Mouse (Mus musculus): ENCODE data around the gene Ippk. TPM values are rescaled to one million over a fixed set of nuclear protein-coding genes. Genes with fewer than 3 reads are reported as not detected.

Ippk gene
- polyA plus RNA-seq, 1 experiment from 2014 or later = 10.1 TPM

DNA sequence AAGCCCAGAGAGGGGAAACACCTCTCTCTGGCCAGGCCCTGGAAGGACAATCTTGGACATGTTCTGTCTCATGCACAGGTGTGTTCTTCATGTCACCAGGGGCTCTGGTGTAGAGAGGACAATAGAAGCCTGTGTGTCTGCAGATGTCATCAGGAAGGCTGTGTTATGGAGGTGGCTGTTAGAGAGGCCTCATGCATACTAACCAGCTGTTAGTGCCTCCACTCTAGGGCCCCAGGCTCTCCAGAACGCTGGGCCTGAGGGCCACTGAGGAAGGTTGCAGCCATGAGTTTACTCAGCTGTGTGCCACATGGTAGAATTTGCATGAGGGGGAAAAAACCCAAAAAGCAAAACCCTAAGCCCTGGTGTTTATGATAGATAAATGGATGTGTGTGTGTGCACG, 46.5 kb downstream of the Ippk start:
- Histone ChIP-seq H3K9me3 (replicated peaks) (no peaks in the 10 kb centered on the region), H3K4me2 (no peak overlapping the region), H3K36me3 (peaks cover 31% of the 10 kb centered on the region), H3K27ac (no peak overlapping the region), H3K4me1 (replicated peaks) (peaks cover 35% of the 10 kb centered on the region), H3K27me3 (no peaks in the 10 kb centered on the region), H3K9ac (no peak overlapping the region), H3K4me3 (replicated peaks) (no peak overlapping the region)
- 62% methylated on average over 2 of the region's 2 CpGs for WGBS (ENCODE audit: insufficient replicate concordance)
- ATAC-seq (ENCODE audit: low read depth) (no peak), DNase-seq (no peak)

DNA sequence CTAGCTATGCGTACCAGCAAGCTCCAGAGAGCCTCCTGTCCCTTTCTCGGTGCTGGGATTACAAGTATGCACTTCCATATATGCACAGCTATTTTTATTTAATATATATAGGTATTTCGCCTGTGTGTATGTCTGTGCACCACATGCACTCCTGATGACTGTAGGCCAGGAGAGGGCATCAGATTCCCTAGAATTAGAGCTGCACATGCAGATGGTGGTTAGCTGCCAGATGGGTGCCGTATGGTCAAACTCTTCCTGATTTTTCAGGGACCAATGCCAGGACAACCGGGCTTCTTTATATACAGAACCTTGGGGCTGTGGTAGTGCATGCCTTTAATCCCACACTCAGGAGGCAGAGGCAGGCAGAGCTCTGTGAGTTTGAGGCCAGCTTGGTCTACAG, 48.0 kb downstream of the Ippk start:
- no peaks in the 10 kb centered on the region for H3K27me3 ChIP-seq
- no peak overlapping the region for H3K27ac ChIP-seq
- no peak overlapping the region for H3K4me2 ChIP-seq
- no peaks in the 10 kb centered on the region for H3K9me3 ChIP-seq (replicated peaks)
- peaks cover 35% of the 10 kb centered on the region for H3K4me1 ChIP-seq (replicated peaks)
- no peak overlapping the region for H3K4me3 ChIP-seq (replicated peaks)
- WGBS (ENCODE audit: insufficient replicate concordance) = 74% methylated on average over 5 of the region's 5 CpGs
- H3K9ac ChIP-seq = no peak overlapping the region
- DNase-seq (no peak), ATAC-seq (ENCODE audit: low read depth) (no peak)
- H3K36me3 ChIP-seq = peaks cover 21% of the 10 kb centered on the region

DNA sequence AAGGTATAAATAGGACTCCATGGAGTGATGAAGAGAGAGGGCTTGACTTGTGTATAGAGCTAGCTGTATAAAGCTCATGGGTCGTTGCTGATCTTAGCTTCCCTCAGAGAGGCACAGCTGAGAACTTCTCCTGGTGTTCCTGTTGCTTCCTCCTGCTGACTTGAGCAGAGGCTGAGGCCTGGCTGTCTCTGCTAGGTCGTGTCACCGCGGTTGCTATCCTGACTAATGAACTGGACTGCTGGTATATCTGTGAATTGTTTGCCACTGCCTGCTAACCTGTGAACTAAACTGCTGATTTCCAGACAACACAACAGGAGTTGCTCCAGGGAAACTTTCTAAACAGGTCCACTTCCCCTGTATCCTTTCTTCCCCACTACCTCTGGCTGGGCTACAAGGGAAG, 49.3 kb downstream of the Ippk start:
- DNase-seq = no peak
- ATAC-seq (ENCODE audit: low read depth) = no peak
- Histone ChIP-seq H3K4me1 (replicated peaks) (peaks cover 34% of the 10 kb centered on the region), H3K9me3 (replicated peaks) (no peaks in the 10 kb centered on the region), H3K9ac (no peak overlapping the region), H3K27ac (no peak overlapping the region), H3K4me3 (replicated peaks) (no peak overlapping the region), H3K27me3 (no peaks in the 10 kb centered on the region), H3K36me3 (peaks cover 7% of the 10 kb centered on the region), H3K4me2 (no peak overlapping the region)
- WGBS (ENCODE audit: insufficient replicate concordance) = 64% methylated on average over 4 of the region's 4 CpGs

DNA sequence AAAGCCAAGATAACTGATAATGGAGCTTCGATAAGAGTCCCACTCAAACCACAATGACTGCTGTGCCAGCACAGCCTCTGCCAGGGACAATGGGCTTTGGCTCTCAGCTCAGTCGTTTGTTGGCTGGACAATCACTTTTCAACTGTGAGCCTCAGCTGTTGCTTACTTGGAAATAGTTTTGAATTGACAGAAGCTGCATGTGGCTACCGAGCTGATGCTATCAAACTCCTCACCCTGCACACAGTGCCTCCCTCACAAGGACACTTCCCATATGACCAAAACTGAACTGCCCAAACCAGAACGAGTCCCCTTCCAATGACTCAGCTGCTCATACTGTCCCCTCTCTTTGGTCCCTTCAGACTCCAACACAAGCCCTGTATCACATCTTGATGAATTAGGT, 49.8 kb downstream of the Ippk start:
- no peak for DNase-seq

DNA sequence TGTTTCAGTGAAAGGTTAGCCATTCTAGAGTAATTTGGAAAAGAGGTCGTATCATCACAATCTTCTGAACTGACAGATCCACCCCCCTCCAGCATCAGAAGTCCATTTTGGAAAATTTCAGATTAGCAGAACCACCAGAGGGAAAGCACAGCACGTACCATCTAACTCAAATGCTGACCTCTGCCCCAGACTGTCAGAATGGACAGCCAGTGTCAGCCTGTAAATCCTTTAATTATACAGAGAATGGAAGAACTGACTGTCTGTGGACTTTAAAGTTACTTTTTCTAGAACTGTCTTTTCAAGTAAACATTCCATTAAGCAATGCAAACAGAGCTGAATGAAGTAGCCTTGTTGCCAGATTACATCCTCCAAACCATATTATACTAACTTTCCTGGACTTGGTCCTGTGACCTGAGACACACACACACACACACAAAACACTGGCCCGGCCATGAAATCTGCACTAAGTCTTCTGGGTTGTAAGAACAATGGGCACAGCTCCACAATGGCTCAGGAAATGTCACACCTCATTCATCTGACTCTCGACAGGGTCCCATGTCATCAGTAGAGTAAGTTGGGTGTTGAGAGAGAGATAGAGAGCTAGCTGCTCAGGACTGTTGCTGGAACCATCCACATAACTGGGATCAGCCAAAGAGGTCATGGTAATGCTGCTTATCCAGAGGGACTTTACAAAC, 51.1 kb downstream of the Ippk start:
- H3K27me3 ChIP-seq = no peaks in the 10 kb centered on the region
- H3K4me3 ChIP-seq (replicated peaks) = no peak overlapping the region
- no peaks in the 10 kb centered on the region for H3K36me3 ChIP-seq
- DNase-seq = no peak
- H3K4me1 ChIP-seq (replicated peaks) = peaks cover 16% of the 10 kb centered on the region; the same call in 1 of the 2 replicates
- WGBS (ENCODE audit: insufficient replicate concordance) = 56% methylated on average over 4 of the region's 4 CpGs
- no peak overlapping the region for H3K27ac ChIP-seq
- no peak for ATAC-seq (ENCODE audit: low read depth)
- no peak overlapping the region for H3K9ac ChIP-seq
- no peak overlapping the region for H3K4me2 ChIP-seq
- no peaks in the 10 kb centered on the region for H3K9me3 ChIP-seq (replicated peaks)

More for the DNA sequence above, 49.8 kb downstream of the Ippk start:
- ATAC-seq (ENCODE audit: low read depth) = no peak
- no peaks in the 10 kb centered on the region for H3K27me3 ChIP-seq
- H3K4me1 ChIP-seq (replicated peaks) = peaks cover 29% of the 10 kb centered on the region
- H3K9me3 ChIP-seq (replicated peaks) = no peaks in the 10 kb centered on the region
- WGBS (ENCODE audit: insufficient replicate concordance) = 42% methylated on average over 4 of the region's 4 CpGs
- no peak overlapping the region for H3K4me2 ChIP-seq
- no peak overlapping the region for H3K9ac ChIP-seq
- H3K27ac ChIP-seq = no peak overlapping the region
- H3K4me3 ChIP-seq (replicated peaks) = no peak overlapping the region
- peaks cover 3% of the 10 kb centered on the region for H3K36me3 ChIP-seq

DNA sequence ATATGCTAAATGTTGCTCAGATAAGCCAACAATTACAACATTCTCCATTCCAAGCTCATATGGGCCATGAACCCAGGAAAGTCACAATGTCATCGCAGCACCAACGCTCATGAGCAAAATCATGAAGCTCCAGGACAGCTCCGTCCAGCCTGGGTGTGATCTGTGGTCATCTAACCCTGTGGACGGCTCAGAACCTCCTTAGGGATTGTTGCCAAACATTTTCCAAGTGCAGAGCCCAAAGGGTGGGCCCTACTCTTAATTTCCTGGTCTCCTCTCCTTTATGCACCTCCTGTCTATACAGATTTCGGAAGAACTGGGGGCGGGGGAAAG, 51.6 kb downstream of the Ippk start:
- Histone ChIP-seq H3K4me1 (replicated peaks) (peaks cover 12% of the 10 kb centered on the region; the same call in 1 of the 2 replicates), H3K4me2 (no peak overlapping the region), H3K9me3 (replicated peaks) (no peaks in the 10 kb centered on the region), H3K27ac (no peak overlapping the region), H3K36me3 (no peaks in the 10 kb centered on the region), H3K4me3 (replicated peaks) (no peak overlapping the region), H3K27me3 (no peaks in the 10 kb centered on the region), H3K9ac (no peak overlapping the region)
- ATAC-seq (ENCODE audit: low read depth) (no peak), DNase-seq (no peak)
- WGBS (ENCODE audit: insufficient replicate concordance) = 78% methylated on average over 6 of the region's 6 CpGs

DNA sequence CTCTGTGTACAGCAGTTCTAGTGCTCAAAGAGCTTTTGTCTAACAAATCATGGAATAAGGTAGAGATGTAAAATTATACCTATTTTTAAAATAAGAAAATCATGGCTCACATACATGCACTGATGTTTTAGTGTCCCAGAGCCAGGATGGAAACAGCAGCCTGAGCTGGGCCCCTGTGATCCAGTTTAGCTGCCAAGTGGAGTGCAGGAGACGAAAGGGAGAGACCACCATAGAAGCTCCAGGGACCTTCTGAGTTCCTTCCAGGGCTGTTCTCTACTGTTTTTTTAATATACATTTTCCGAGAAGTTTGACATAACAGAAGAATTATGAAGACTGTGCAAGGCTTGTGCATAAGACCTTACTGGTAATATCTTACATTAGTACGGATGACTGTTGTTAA, 56.8 kb downstream of the Ippk start:
- DNase-seq = no peak
- Histone ChIP-seq H3K27me3 (no peaks in the 10 kb centered on the region), H3K4me2 (no peak overlapping the region), H3K4me1 (replicated peaks) (no peaks in the 10 kb centered on the region), H3K36me3 (no peaks in the 10 kb centered on the region), H3K4me3 (replicated peaks) (no peak overlapping the region), H3K27ac (no peak overlapping the region), H3K9ac (no peak overlapping the region), H3K9me3 (replicated peaks) (no peaks in the 10 kb centered on the region)
- 77% methylated on average over 3 of the region's 3 CpGs for WGBS (ENCODE audit: insufficient replicate concordance)
- no peak for ATAC-seq (ENCODE audit: low read depth)

DNA sequence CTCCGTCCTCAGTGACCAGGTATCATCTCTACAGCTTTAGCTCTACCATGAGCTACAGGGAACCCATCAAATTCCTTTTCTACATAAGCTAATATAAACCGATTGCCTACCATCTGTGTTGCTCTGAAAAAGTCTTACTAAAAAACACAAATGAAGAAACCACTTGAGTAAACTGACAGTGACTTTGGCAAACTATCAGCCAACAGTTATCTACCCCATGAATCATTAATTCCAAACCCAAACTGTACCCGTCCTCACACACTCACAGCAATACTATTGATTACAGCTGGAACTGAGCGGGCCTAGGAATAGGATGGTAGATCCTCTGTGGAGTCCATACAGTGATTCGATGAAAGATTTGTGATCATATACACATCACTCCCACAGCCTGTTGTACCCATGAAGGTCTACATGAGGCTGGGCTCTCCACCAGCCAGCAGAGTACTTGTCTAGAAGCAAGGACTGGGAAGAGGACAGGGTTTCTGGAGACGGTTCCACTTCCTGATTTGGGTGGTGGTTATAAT, 57.9 kb downstream of the Ippk start:
- WGBS (ENCODE audit: insufficient replicate concordance) = 73% methylated on average over 6 of the region's 6 CpGs
- no peaks in the 10 kb centered on the region for H3K9me3 ChIP-seq (replicated peaks)

DNA sequence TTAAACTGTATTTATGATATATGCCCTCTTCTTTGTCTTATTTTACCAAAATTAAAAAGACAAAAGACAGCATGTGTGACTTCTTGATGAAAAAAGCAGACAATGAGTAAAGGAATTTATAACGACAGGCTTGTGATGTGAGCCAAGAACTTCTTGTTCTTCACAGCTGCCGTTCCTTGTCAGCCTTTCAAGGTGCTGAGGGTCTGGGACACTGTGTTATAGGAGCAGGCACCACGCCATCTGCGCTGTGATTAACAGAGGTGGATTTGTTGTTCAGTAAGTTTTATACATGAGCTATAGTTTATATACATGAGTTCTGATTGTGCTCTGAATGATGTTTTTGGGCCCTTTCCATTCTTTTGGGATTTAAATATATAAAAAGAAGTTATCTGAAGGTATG, 58.4 kb downstream of the Ippk start:
- H3K4me1 ChIP-seq (replicated peaks) = no peaks in the 10 kb centered on the region
- ATAC-seq (ENCODE audit: low read depth) = no peak
- WGBS (ENCODE audit: insufficient replicate concordance) = 86% methylated on average over 4 of the region's 4 CpGs

More for the DNA sequence above, 57.9 kb downstream of the Ippk start:
- Histone ChIP-seq H3K27me3 (no peaks in the 10 kb centered on the region), H3K4me2 (no peak overlapping the region), H3K36me3 (no peaks in the 10 kb centered on the region), H3K27ac (no peak overlapping the region), H3K4me1 (replicated peaks) (no peaks in the 10 kb centered on the region), H3K4me3 (replicated peaks) (no peak overlapping the region), H3K9ac (no peak overlapping the region)
- ATAC-seq (ENCODE audit: low read depth) (no peak), DNase-seq (no peak)

DNA sequence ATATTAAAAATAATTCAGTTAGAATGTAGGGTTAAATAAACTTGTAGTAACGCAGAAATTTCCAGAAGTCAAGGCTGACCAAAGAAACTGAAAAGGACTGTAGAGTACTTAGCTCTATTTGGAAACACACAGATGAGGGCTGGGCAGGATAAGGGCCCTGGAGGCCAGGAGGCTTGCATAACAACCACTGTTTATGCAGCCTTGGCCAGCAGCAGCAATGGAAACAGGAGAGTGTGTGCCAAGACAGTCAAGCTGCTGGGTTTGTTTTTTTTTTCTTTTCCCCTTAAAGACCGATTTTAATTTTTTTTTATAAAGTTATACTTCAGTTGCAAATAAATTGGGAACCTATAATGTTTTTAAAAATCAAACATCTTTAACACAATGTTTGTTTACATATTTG, 59.0 kb downstream of the Ippk start:
- ATAC-seq (ENCODE audit: low read depth) = no peak
- DNase-seq = no peak
- Histone ChIP-seq H3K4me1 (replicated peaks) (no peaks in the 10 kb centered on the region), H3K4me2 (no peak overlapping the region), H3K9me3 (replicated peaks) (no peaks in the 10 kb centered on the region), H3K9ac (no peak overlapping the region), H3K27me3 (no peaks in the 10 kb centered on the region), H3K4me3 (replicated peaks) (no peak overlapping the region), H3K36me3 (no peaks in the 10 kb centered on the region), H3K27ac (no peak overlapping the region)
- WGBS (ENCODE audit: insufficient replicate concordance) = 81% methylated on average over 2 of the region's 2 CpGs

More for the DNA sequence above, 58.4 kb downstream of the Ippk start:
- Histone ChIP-seq H3K9ac (no peak overlapping the region), H3K36me3 (no peaks in the 10 kb centered on the region), H3K9me3 (replicated peaks) (no peaks in the 10 kb centered on the region), H3K27ac (no peak overlapping the region), H3K4me2 (no peak overlapping the region), H3K27me3 (no peaks in the 10 kb centered on the region), H3K4me3 (replicated peaks) (no peak overlapping the region)
- no peak for DNase-seq

DNA sequence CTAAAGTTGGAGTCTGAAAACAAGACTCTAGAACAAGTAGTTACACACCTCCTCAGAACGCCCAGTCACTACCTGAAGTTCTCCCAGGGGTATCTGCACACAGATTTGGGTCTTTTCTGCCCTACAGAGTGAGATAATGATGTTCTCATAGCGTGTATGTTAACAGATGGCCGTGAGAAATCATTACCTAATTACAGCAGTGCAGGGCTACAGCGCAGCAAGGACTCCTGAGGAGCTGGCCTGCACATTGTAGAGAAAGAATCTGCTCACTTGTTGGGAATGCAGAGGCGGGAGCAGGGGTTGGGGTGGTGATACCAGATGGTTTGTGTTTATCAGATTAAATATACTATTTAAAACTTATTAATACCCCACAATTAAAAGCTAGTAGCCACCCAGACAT, 59.5 kb downstream of the Ippk start:
- no peak overlapping the region for H3K27ac ChIP-seq
- ATAC-seq (ENCODE audit: low read depth) = no peak
- WGBS (ENCODE audit: insufficient replicate concordance) = 73% methylated on average over 5 of the region's 5 CpGs

DNA sequence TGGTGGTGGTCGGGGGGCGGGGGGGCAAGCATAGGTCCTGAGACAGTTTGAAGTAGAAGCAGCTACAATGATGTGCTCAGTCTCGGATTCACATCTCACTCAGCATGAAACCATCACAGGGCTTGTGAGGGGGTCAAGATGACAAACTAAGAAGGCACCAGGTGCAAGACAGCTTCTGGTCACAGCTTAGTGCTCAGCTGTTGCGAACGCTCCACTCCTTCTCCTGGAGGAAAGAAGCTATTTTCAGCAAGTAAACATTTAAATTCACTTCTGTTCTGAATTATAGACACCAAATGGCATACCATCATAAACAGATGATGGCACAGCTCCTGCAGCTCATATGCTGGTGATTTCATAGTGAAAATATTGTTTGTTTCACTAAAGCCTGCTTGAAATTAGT, 64.3 kb downstream of the Ippk start:
- DNase-seq (no peak), ATAC-seq (ENCODE audit: low read depth) (no peak)
- no peaks in the 10 kb centered on the region for H3K27me3 ChIP-seq
- H3K36me3 ChIP-seq = no peaks in the 10 kb centered on the region
- H3K9me3 ChIP-seq (replicated peaks) = no peaks in the 10 kb centered on the region
- 80% methylated on average over 5 of the region's 5 CpGs for WGBS (ENCODE audit: insufficient replicate concordance)
- H3K4me1 ChIP-seq (replicated peaks) = no peaks in the 10 kb centered on the region
- H3K4me2 ChIP-seq = no peak overlapping the region
- no peak overlapping the region for H3K9ac ChIP-seq
- H3K27ac ChIP-seq = no peak overlapping the region
- H3K4me3 ChIP-seq (replicated peaks) = no peak overlapping the region

More for the DNA sequence above, 59.5 kb downstream of the Ippk start:
- no peaks in the 10 kb centered on the region for H3K9me3 ChIP-seq (replicated peaks)
- no peaks in the 10 kb centered on the region for H3K4me1 ChIP-seq (replicated peaks)
- H3K36me3 ChIP-seq = no peaks in the 10 kb centered on the region
- H3K27me3 ChIP-seq = no peaks in the 10 kb centered on the region
- DNase-seq = no peak
- no peak overlapping the region for H3K4me2 ChIP-seq
- no peak overlapping the region for H3K4me3 ChIP-seq (replicated peaks)
- H3K9ac ChIP-seq = no peak overlapping the region

Measured in liver, embryonic 13.5 days (tissue).